Mouse (Mus musculus): Measurements from ENCODE around the gene Bmp3. TPM values are rescaled to one million over a fixed set of nuclear protein-coding genes. Genes with fewer than 3 reads are reported as not detected.

Gene Bmp3
- total and polyA plus RNA-seq, 3 experiments, result not detected

DNA sequence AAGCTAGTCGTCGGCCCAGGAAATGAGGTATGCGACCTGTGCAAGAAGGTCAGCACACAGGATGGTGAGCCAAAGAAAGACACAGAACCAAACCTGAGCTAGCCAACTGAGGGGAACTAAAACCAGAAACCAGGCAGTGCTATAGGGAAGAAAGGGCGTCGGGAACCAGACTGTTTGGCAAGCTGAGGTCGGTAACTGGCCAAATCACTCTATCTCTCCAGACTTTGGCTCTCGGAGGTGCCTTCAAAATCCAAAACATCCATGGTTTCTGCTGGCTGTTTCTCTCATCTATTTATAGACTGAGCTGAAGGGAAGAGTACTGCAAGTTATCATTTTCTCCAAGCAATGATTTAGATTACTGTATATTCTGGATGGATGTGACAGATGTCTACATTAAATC lies 47.2 kb upstream of the Bmp3 start:
- H3K27ac ChIP-seq (ENCODE audit: insufficient read depth, low read depth), result no peak overlapping the region
- H3K9me3 ChIP-seq (replicated peaks; ENCODE audit: low read length), result no peaks in the 10 kb centered on the region
- no peaks in the 10 kb centered on the region for H3K36me3 ChIP-seq (replicated peaks in 1 of 2; ENCODE audit: control insufficient read depth in 1 of 2, insufficient read depth in 1 of 2, low read length in 1 of 2)
- H3K9ac ChIP-seq (ENCODE audit: insufficient read depth, low read depth), result no peak overlapping the region
- no peaks in the 10 kb centered on the region for H3K27me3 ChIP-seq (replicated peaks)
- dilution Hi-C loops (cut with MboI; ENCODE audit: extremely low pct_ligation_motif_present, extremely low pct_unique_long_range_greater_than_20kb, low sequenced_read_pairs), result no loop called here
- no peak overlapping the region for H3K4me3 ChIP-seq (replicated peaks in 1 of 3; ENCODE audit: low read depth in 2 of 3, low read length in 2 of 3, poor library complexity in 1 of 3)
- no peaks in the 10 kb centered on the region for H3K79me2 ChIP-seq (replicated peaks; ENCODE audit: control insufficient read depth, extremely low read depth, insufficient read depth, poor library complexity, severe bottlenecking)
- in situ Hi-C loops (cut with MboI; ENCODE audit: low pct_ligation_motif_present, low pct_unique_long_range_greater_than_20kb, low sequenced_read_pairs), result no loop called here
- DNase-seq (ENCODE audit: extremely low read depth), result no peak
- no peak overlapping the region for H3K4me2 ChIP-seq (ENCODE audit: insufficient read depth, low read depth, poor library complexity, severe bottlenecking)
- H3K4me1 ChIP-seq (ENCODE audit: control insufficient read depth in 1 of 2, insufficient read depth in 2 of 2), result peaks cover 0 to 9% of the 10 kb centered on the region in 2 experiments; a peak in 1 of 4 replicates
- TF ChIP-seq ZMIZ1 (IDR thresholded peaks at IDR 0.05; ENCODE audit: low read depth, low read length) (no peak), RAD21 (IDR thresholded peaks at IDR 0.05; ENCODE audit: low read depth, low read length) (no peak), ZC3H11A (IDR thresholded peaks at IDR 0.05; ENCODE audit: low read depth, low read length) (no peak), KAT2A (IDR thresholded peaks at IDR 0.05; ENCODE audit: insufficient replicate concordance, low read length) (no peak), TCF12 (IDR thresholded peaks at IDR 0.05; ENCODE audit: low read depth, low read length) (no peak), SMC3 (IDR thresholded peaks at IDR 0.05; ENCODE audit: low read depth, low read length) (no peak), PAX5 (IDR thresholded peaks at IDR 0.05; ENCODE audit: low read length) (no peak), ZKSCAN1 (IDR thresholded peaks at IDR 0.05; ENCODE audit: borderline replicate concordance, low read depth, low read length) (no peak), POLR2AphosphoS2 (IDR thresholded peaks at IDR 0.05; ENCODE audit: low read depth, low read length) (no peak), USF1 (IDR thresholded peaks at IDR 0.05; ENCODE audit: low read depth, low read length) (no peak), TBP (conservative IDR thresholded peaks at IDR 0.05; ENCODE audit: low read depth, low read length) (no peak)

- Histone ChIP-seq H3K9me3 (replicated peaks; ENCODE audit: low read length) (no peaks in the 10 kb centered on the region), H3K27ac (ENCODE audit: insufficient read depth, low read depth) (no peak overlapping the region), H3K79me2 (replicated peaks; ENCODE audit: control insufficient read depth, extremely low read depth, insufficient read depth, poor library complexity, severe bottlenecking) (no peaks in the 10 kb centered on the region), H3K27me3 (replicated peaks) (no peaks in the 10 kb centered on the region), H3K4me2 (ENCODE audit: insufficient read depth, low read depth, poor library complexity, severe bottlenecking) (no peak overlapping the region), H3K4me1 (ENCODE audit: control insufficient read depth in 1 of 2, insufficient read depth in 2 of 2) (peaks cover 0 to 9% of the 10 kb centered on the region in 2 experiments; a peak in 1 of 4 replicates), H3K36me3 (replicated peaks in 1 of 2; ENCODE audit: control insufficient read depth in 1 of 2, insufficient read depth in 1 of 2, low read length in 1 of 2) (no peaks in the 10 kb centered on the region), H3K4me3 (replicated peaks in 1 of 3; ENCODE audit: low read depth in 2 of 3, low read length in 2 of 3, poor library complexity in 1 of 3) (no peak overlapping the region), H3K9ac (ENCODE audit: insufficient read depth, low read depth) (no peak overlapping the region)
- DNase-seq (ENCODE audit: extremely low read depth), result no peak
- TF ChIP-seq ZKSCAN1 (IDR thresholded peaks at IDR 0.05; ENCODE audit: borderline replicate concordance, low read depth, low read length) (no peak), EP300 (IDR thresholded peaks at IDR 0.05; ENCODE audit: low read length) (no peak), BHLHE40 (IDR thresholded peaks at IDR 0.05; ENCODE audit: low read depth, low read length) (no peak), ETS1 (conservative IDR thresholded peaks at IDR 0.05; ENCODE audit: low read depth, low read length) (no peak), MEF2A (IDR thresholded peaks at IDR 0.05; ENCODE audit: borderline replicate concordance, low read depth, low read length) (no peak), RAD21 (IDR thresholded peaks at IDR 0.05; ENCODE audit: low read depth, low read length) (no peak), ELF1 (IDR thresholded peaks at IDR 0.05; ENCODE audit: low read depth, low read length) (no peak), MAZ (IDR thresholded peaks at IDR 0.05; ENCODE audit: low read depth, low read length) (no peak), UBTF (IDR thresholded peaks at IDR 0.05; ENCODE audit: low read depth, low read length) (no peak), E2F4 (IDR thresholded peaks at IDR 0.05; ENCODE audit: insufficient replicate concordance, low read depth, low read length) (no peak), RCOR1 (conservative IDR thresholded peaks at IDR 0.05; ENCODE audit: low read depth, low read length) (no peak)
- dilution Hi-C loops (cut with MboI; ENCODE audit: extremely low pct_ligation_motif_present, extremely low pct_unique_long_range_greater_than_20kb, low sequenced_read_pairs), result no loop called here
- in situ Hi-C loops (cut with MboI; ENCODE audit: low pct_ligation_motif_present, low pct_unique_long_range_greater_than_20kb, low sequenced_read_pairs), result no loop called here
These were observed 46.3 kb upstream of the Bmp3 start for GRCm38 (mm10) chr5:98807953-98808352.
